Mouse (Mus musculus) neural tube, embryonic 14.5 days (tissue): ENCODE measurements around the gene Eomes. TPM values are rescaled to one million over a fixed set of nuclear protein-coding genes. Genes with fewer than 3 reads are reported as not detected.

ENCODE experiments used
- ATAC-seq: fragments of 200-750 bp; cut with Nextera tagmentation; 2 replicates; pipeline ENCODE4 v1.8.0; 2017; ENCODE audit warnings: low read depth, mild to moderate bottlenecking, moderate TSS enrichment, moderate library complexity
- H3K27ac ChIP-seq: fragments of 300-500 bp; sonication (generic); 2 replicates; pipeline ENCODE4 v1.5.1; 2014; ENCODE audit warnings: low read depth, mild to moderate bottlenecking, control low read depth, low read length, moderate library complexity, mixed read lengths
- H3K27me3 ChIP-seq: fragments of 300-500 bp; sonication (generic); 2 replicates; pipeline ENCODE4 v1.6.1; 2014; ENCODE audit warnings: low read length; ENCODE audit not compliant: control insufficient read depth, insufficient read depth
- H3K36me3 ChIP-seq: fragments of 300-500 bp; sonication (generic); 2 replicates; pipeline ENCODE4 v1.6.1; 2014; ENCODE audit warnings: low read length, mixed read lengths; ENCODE audit not compliant: control insufficient read depth, insufficient read depth
- H3K4me1 ChIP-seq: fragments of 300-500 bp; sonication (generic); 2 replicates; pipeline ENCODE4 v1.6.1; 2014; ENCODE audit warnings: low read length; ENCODE audit not compliant: control insufficient read depth, insufficient read depth
- H3K4me2 ChIP-seq: fragments of 300-500 bp; sonication (generic); 2 replicates; pipeline ENCODE4 v1.6.1; 2014; ENCODE audit warnings: mild to moderate bottlenecking, low read depth, low read length, control low read depth
- H3K4me3 ChIP-seq: fragments of 300-500 bp; sonication (generic); 2 replicates; pipeline ENCODE4 v1.5.1; 2014; ENCODE audit warnings: low read depth, low read length, control low read depth, mixed read lengths
- H3K9ac ChIP-seq: fragments of 300-500 bp; sonication (generic); replicated peaks from 2 replicates; pipeline ENCODE4 v1.6.1; 2014; ENCODE audit warnings: low read depth, mild to moderate bottlenecking, control low read depth, low read length, mixed read lengths
- H3K9me3 ChIP-seq: fragments of 300-500 bp; sonication (generic); 2 replicates; pipeline ENCODE4 v1.6.1; 2016; ENCODE audit warnings: low read length; ENCODE audit not compliant: control insufficient read depth
- WGBS: fragments of 180-500 bp; shearing (Covaris S2); extraction: QIAGEN DNeasy Blood & Tissue Kit; methylation state at CpG from one replicate; pipeline ENCODE4 v1.1.7; 2014; 5-methylcytosine and 5-hydroxymethylcytosine counted together
- polyA plus RNA-seq: library from polyadenylated mRNA; unstranded; fragments of >200 nt; fragmentation: Nextera tagmentation; extraction: Ambion mirVana; gene quantifications from 2 replicates; pipeline ENCODE4 v1.2.1, GENCODE M21; 2014

The Eomes gene
- polyA plus RNA-seq, 1 experiment from 2014 or later: not detected

GRCm38 (mm10) chr9:118469272-118469671 is 8.7 kb upstream of the Eomes start:
- H3K27ac ChIP-seq: no peak overlapping the region
- 5% methylated on average over 16 of the region's 16 CpGs for WGBS
- no peak overlapping the region for H3K4me2 ChIP-seq
- H3K4me3 ChIP-seq: no peak overlapping the region
- H3K36me3 ChIP-seq: no peaks in the 10 kb centered on the region
- ATAC-seq: no peak
- no peaks in the 10 kb centered on the region for H3K4me1 ChIP-seq
- H3K27me3 ChIP-seq: peaks cover 32% of the 10 kb centered on the region
- H3K9ac ChIP-seq: no peak overlapping the region
- H3K9me3 ChIP-seq: no peaks in the 10 kb centered on the region

- H3K36me3 ChIP-seq: no peaks in the 10 kb centered on the region
- H3K9ac ChIP-seq: no peak overlapping the region
- H3K27me3 ChIP-seq: peaks cover 40% of the 10 kb centered on the region
Observed at GRCm38 (mm10) chr9:118471296-118471695, 6.7 kb upstream of the Eomes start.

GRCm38 (mm10) chr9:118476211-118476765 is 1.7 kb upstream of the Eomes start:
- Histone ChIP-seq H3K27me3 (peaks cover 43% of the 10 kb centered on the region), H3K4me3 (no peak overlapping the region), H3K9me3 (no peaks in the 10 kb centered on the region), H3K4me2 (peak overlapping the region; percentile 24; the same call in 1 of the 2 replicates), H3K27ac (no peak overlapping the region), H3K36me3 (no peaks in the 10 kb centered on the region), H3K4me1 (peaks cover 13% of the 10 kb centered on the region), H3K9ac (no peak overlapping the region)
- ATAC-seq: no peak
- under 1% methylated on average over 22 of the region's 22 CpGs for WGBS

More at GRCm38 (mm10) chr9:118471296-118471695, 6.7 kb upstream of the Eomes start:
- 9% methylated on average over 3 of the region's 3 CpGs for WGBS
- no peak overlapping the region for H3K4me2 ChIP-seq
- no peak for ATAC-seq
- H3K4me3 ChIP-seq: no peak overlapping the region
- H3K9me3 ChIP-seq: no peaks in the 10 kb centered on the region
- H3K27ac ChIP-seq: no peak overlapping the region
- H3K4me1 ChIP-seq: no peaks in the 10 kb centered on the region

- Histone ChIP-seq H3K9me3 (no peaks in the 10 kb centered on the region), H3K4me1 (peaks cover 13% of the 10 kb centered on the region), H3K9ac (no peak overlapping the region), H3K4me2 (peak overlapping the region; percentile 24; the same call in 1 of the 2 replicates), H3K27ac (no peak overlapping the region), H3K27me3 (peaks cover 46% of the 10 kb centered on the region), H3K4me3 (no peak overlapping the region), H3K36me3 (no peaks in the 10 kb centered on the region)
- ATAC-seq: no peak
- under 1% methylated on average over 33 of the region's 33 CpGs for WGBS
Observed at GRCm38 (mm10) chr9:118476766-118477271, 1.2 kb upstream of the Eomes start.

GRCm38 (mm10) chr9:118477281-118477931 is 606 bp upstream of the Eomes start:
- H3K4me2 ChIP-seq: peak overlapping the region; percentile 24; the same call in 1 of the 2 replicates
- no peak overlapping the region for H3K4me3 ChIP-seq
- no peak overlapping the region for H3K9ac ChIP-seq
- H3K27ac ChIP-seq: no peak overlapping the region
- H3K9me3 ChIP-seq: no peaks in the 10 kb centered on the region
- under 1% methylated on average over 31 of the region's 31 CpGs for WGBS
- no peak for ATAC-seq
- peaks cover 52% of the 10 kb centered on the region for H3K27me3 ChIP-seq
- H3K4me1 ChIP-seq: peaks cover 13% of the 10 kb centered on the region
- no peaks in the 10 kb centered on the region for H3K36me3 ChIP-seq

GRCm38 (mm10) chr9:118478458-118478838 is 436 bp downstream of the Eomes start:
- Histone ChIP-seq H3K27ac (no peak overlapping the region), H3K9me3 (no peaks in the 10 kb centered on the region), H3K4me3 (peak overlapping the region; percentile 24), H3K36me3 (no peaks in the 10 kb centered on the region), H3K27me3 (peaks cover 53% of the 10 kb centered on the region), H3K4me2 (peak overlapping the region; percentile 37), H3K4me1 (peaks cover 13% of the 10 kb centered on the region), H3K9ac (0 out of 2 replicates have a peak overlapping the region, but pooled peaks have one; percentile 8)
- WGBS: 0% methylated on average over 22 of the region's 29 CpGs
- ATAC-seq: no peak

GRCm38 (mm10) chr9:118478839-118479507 is 961 bp downstream of the Eomes start:
- no peak overlapping the region for H3K27ac ChIP-seq
- 0 out of 2 replicates have a peak overlapping the region, but pooled peaks have one; percentile 8 for H3K9ac ChIP-seq
- peak; percentile 41; the same call in 1 of the 2 replicates for ATAC-seq

GRCm38 (mm10) chr9:118479508-118480291 is 1.7 kb downstream of the Eomes start:
- H3K27me3 ChIP-seq: peaks cover 61% of the 10 kb centered on the region
- WGBS: 4% methylated on average over 23 of the region's 23 CpGs
- H3K4me1 ChIP-seq: peaks cover 13% of the 10 kb centered on the region
- H3K36me3 ChIP-seq: no peaks in the 10 kb centered on the region
- H3K9me3 ChIP-seq: no peaks in the 10 kb centered on the region
- H3K4me3 ChIP-seq: no peak overlapping the region
- ATAC-seq: no peak
- no peak overlapping the region for H3K4me2 ChIP-seq
- H3K27ac ChIP-seq: no peak overlapping the region
- no peak overlapping the region for H3K9ac ChIP-seq

More at GRCm38 (mm10) chr9:118478839-118479507, 961 bp downstream of the Eomes start:
- H3K36me3 ChIP-seq: no peaks in the 10 kb centered on the region
- H3K4me3 ChIP-seq: peak overlapping the region; percentile 24
- H3K4me1 ChIP-seq: peaks cover 13% of the 10 kb centered on the region
- peak overlapping the region; percentile 37 for H3K4me2 ChIP-seq
- no peaks in the 10 kb centered on the region for H3K9me3 ChIP-seq
- H3K27me3 ChIP-seq: peaks cover 57% of the 10 kb centered on the region
- under 1% methylated on average over 57 of the region's 87 CpGs for WGBS
